Mouse (Mus musculus) kidney, embryonic 16.5 days (tissue): ENCODE data around the gene Smarcal1. TPM values are rescaled to one million over a fixed set of nuclear protein-coding genes. Genes with fewer than 3 reads are reported as not detected.

ENCODE experiments used
- ATAC-seq: fragments of 200-750 bp; cut with Nextera tagmentation; 2 replicates; pipeline ENCODE4 v1.8.0; 2017; ENCODE audit warnings: moderate TSS enrichment; ENCODE audit not compliant: low FRiP score, low TSS enrichment
- H3K27ac ChIP-seq: fragments of 300-500 bp; sonication (generic); 2 replicates; pipeline ENCODE4 v1.5.1; 2014; ENCODE audit warnings: low read length
- H3K27me3 ChIP-seq: fragments of 300-500 bp; sonication (generic); 2 replicates; pipeline ENCODE4 v1.6.1; 2014; ENCODE audit warnings: low read length, control low read depth, mixed read lengths; ENCODE audit not compliant: insufficient read depth
- H3K36me3 ChIP-seq: fragments of 300-500 bp; sonication (generic); 2 replicates; pipeline ENCODE4 v1.6.1; 2014; ENCODE audit warnings: low read length, control low read depth, mixed read lengths; ENCODE audit not compliant: insufficient read depth
- H3K4me1 ChIP-seq: fragments of 300-500 bp; sonication (generic); 2 replicates; pipeline ENCODE4 v1.6.1; 2014; ENCODE audit warnings: low read length, control low read depth, mixed read lengths; ENCODE audit not compliant: insufficient read depth
- H3K4me2 ChIP-seq: fragments of 300-500 bp; sonication (generic); replicated peaks from 2 replicates; pipeline ENCODE4 v1.6.1; 2014; ENCODE audit warnings: low read depth, low read length
- H3K4me3 ChIP-seq: fragments of 300-500 bp; sonication (generic); 2 replicates; pipeline ENCODE4 v1.5.1; 2014; ENCODE audit warnings: mild to moderate bottlenecking, low read length
- H3K9ac ChIP-seq: fragments of 300-500 bp; sonication (generic); replicated peaks from 2 replicates; pipeline ENCODE4 v1.6.1; 2014; ENCODE audit warnings: low read length
- H3K9me3 ChIP-seq: fragments of 300-500 bp; sonication (generic); 2 replicates; pipeline ENCODE4 v1.6.1; 2016; ENCODE audit warnings: low read length, control low read depth
- WGBS: fragments of 180-500 bp; shearing (Covaris S2); extraction: QIAGEN DNeasy Blood & Tissue Kit; methylation state at CpG from one replicate; pipeline ENCODE4 v1.1.7; 2014; 5-methylcytosine and 5-hydroxymethylcytosine counted together
- polyA plus RNA-seq: library from polyadenylated mRNA; unstranded; fragments of >200 nt; fragmentation: Nextera tagmentation; extraction: Ambion mirVana; gene quantifications from 2 replicates; pipeline ENCODE4 v1.2.1, GENCODE M21; 2015

Gene Smarcal1
- polyA plus RNA-seq = 26.2 and 27.5 TPM in 2 replicates

DNA sequence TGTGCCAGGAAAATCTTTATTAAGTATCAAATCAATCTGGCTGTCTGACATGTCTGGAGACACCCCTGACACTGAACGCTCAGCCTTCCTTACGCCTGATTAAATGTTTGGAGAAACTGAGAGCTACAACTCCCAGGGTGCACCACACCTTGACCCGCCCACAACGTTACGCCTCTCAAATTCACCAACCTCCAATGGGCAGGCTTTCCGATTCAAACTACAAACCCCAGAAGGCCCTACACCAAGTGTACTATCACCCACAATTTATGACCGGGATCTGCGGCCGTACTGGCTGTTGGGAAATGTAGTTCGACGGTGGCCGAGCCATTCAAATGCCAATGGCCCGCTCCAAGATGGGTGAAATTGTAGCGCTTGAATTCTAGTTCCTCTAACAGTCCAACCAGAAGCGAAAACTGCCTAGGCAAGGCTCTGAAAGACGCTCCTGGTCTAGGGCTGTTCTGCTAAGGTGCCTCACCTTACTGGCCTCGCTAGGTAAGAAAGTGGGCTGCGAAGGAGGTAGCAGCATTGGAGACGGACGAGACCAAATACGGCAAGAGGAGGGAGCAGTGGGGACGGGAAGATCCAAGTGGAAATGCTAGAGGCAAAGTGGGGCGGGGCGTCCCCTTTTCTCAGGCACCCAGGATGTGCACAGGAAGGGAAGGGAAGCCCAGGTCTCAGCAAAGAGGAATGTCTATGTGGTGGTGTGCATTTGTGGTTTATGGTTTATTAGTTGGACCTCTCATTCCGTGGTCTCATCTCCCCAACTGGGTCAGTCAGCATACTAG lies at the start of gene Smarcal1:
TSS of gene Smarcal1 (plus strand) at position 305 of the 785 bp plus-strand sequence.
- H3K27ac ChIP-seq = peak within 1 kb of the TSS; percentile 86
- WGBS = under 1% methylated on average over 25 of the region's 25 CpGs
- H3K9me3 ChIP-seq = no peaks in the 10 kb centered on the region
- peak within 1 kb of the TSS; percentile 79 for H3K4me3 ChIP-seq
- H3K9ac ChIP-seq = peak within 1 kb of the TSS; percentile 81
- peak within 1 kb of the TSS; percentile 62 for H3K4me2 ChIP-seq
- ATAC-seq = peak; percentile 99
- no peaks in the 10 kb centered on the region for H3K27me3 ChIP-seq
- H3K4me1 ChIP-seq = no peaks in the 10 kb centered on the region; the same call in 1 of the 2 replicates
- H3K36me3 ChIP-seq = peaks cover 22% of the 10 kb centered on the region

DNA sequence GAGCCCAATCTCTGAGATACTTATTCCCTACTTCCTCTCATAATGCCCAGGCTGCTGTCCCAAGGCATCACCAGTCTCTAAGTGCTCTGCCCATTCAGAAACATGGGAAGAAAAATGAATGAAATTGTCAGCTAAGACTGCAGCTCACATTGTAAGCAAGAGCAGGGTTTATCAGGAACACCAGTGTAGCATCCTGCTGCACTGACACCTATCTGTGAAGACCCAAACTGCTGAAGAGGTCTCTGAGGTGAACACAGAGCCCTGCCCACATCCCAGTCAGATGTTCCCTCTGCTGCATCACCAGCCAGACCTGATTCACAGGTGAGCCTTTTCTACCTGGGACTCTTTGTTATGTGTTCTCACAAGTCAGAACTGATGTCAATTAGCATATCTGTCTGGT lies 49.6 kb upstream of the Smarcal1 start:
- no peak overlapping the region for H3K27ac ChIP-seq
- peaks cover 46% of the 10 kb centered on the region for H3K27me3 ChIP-seq
- H3K4me1 ChIP-seq = peaks cover 11% of the 10 kb centered on the region
- H3K4me3 ChIP-seq = no peak overlapping the region
- no peak for ATAC-seq
- H3K4me2 ChIP-seq = no peak overlapping the region
- no peaks in the 10 kb centered on the region for H3K36me3 ChIP-seq
- H3K9ac ChIP-seq = no peak overlapping the region
- no peaks in the 10 kb centered on the region for H3K9me3 ChIP-seq

DNA sequence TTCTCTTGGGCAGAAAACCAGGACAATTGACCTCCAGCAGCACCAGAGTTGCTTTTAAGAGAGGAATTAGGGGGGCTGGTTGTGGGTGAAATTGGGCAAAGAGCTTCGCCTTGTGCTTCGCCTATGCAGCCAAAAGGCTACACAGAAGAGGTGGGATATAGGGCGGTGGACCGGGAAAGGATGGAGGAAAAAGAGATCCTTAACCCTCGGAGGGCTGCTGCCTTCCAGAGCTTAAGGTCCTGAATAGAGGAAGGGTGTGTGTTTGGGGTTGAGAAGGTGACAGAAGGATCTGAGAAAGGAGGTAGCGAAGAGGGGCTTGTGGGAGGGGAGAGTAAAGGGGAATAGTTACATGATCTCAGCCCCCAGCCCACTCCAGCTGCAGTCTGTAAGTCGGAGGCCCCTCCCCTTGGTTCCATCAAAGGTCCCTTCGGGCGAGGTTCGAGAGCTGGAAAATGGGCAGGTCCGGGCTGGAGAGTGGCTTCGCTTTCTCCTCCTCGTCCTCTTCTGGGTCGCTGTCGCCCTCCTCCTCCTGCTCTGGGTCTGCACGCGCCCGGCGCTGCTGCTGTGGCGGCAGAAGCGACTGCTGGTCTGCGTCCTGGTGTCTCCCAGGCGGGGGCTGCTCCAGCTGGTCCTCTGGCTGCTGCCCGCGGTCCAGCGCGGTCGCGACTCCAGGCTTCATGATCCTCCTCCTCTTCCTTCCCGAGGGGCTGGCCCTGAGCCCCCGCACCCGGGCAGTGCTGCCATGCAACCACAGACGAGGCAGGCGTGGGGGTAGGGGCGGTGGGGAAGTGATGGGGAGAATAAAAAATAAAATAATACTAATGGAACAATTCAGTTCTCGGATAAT lies 47.1 kb upstream of the Smarcal1 start:
- no peaks in the 10 kb centered on the region for H3K9me3 ChIP-seq
- no peak overlapping the region for H3K27ac ChIP-seq
- ATAC-seq = peak; percentile 66; the same call in 1 of the 2 replicates
- peak overlapping the region; percentile 36 for H3K4me3 ChIP-seq
- H3K36me3 ChIP-seq = no peaks in the 10 kb centered on the region
- peaks cover 43% of the 10 kb centered on the region for H3K27me3 ChIP-seq
- 1% methylated on average over 36 of the region's 36 CpGs for WGBS
- H3K4me1 ChIP-seq = peaks cover 11% of the 10 kb centered on the region
- H3K9ac ChIP-seq = no peak overlapping the region
- H3K4me2 ChIP-seq = peak overlapping the region; percentile 59

DNA sequence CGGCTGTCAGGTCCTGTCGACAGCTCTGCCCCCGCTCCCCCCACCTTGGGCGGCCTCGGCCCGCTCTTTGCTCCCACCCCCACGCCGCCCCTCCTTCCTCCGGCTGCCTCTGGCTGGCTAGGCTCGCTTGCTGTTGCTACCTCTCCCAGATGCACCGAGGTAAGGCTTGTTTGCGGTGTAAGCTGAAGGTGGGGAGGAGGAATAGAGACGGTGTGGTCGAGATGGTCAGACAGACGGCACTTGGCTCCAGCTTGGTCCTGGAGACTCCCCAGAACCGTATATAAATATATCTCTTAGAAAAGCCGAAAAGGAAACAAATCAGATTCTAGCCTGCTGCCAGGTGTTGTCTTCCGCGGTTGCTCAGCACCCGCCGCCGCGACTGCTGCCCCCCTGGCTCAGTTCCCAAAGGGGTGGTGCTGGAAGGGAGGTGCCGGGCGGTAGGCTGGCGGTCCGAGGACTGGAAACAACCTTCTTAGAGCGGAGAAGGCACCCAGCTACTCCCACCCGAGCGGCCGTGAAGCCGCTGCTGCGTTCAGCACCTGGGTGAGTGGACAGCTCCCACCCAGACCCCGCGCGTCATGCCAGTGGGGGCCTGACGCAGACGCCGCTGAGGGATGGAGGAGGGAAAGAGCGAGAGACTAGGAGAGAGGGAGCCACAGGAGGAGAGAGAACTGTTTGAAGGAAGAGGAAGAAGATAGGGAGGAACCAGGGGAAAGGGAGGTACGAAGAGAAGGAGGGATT lies 46.3 kb upstream of the Smarcal1 start, which contains the start of gene March4:
TSS of gene March4 (minus strand) at position 320 of the 741 bp plus-strand sequence.
- Histone ChIP-seq H3K4me1 (peaks cover 11% of the 10 kb centered on the region), H3K9me3 (no peaks in the 10 kb centered on the region), H3K4me2 (peak within 1 kb of the TSS; percentile 59), H3K36me3 (no peaks in the 10 kb centered on the region), H3K27ac (no peak within 1 kb of the TSS), H3K4me3 (peak within 1 kb of the TSS; percentile 36), H3K9ac (no peak within 1 kb of the TSS), H3K27me3 (peaks cover 40% of the 10 kb centered on the region)
- WGBS = under 1% methylated on average over 41 of the region's 41 CpGs
- ATAC-seq = peak; percentile 83

DNA sequence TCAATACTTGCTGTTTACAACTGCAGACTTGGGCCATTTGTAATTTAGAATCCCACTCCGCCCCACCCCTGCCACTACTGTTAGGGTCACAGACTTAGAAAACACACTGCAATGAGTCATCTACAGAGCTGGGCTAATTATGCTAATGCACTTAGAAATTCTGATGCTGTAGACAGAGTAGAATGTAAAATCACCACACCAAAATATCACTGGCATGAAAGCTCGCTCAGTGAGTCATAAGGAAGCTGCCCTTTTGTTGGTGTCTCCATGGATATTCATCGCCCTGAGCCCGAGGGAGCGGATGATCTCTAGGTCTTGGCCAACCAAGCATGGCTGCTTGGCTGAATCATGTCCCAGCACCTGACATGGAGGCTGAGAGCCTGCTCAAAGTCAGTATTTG lies 44.8 kb upstream of the Smarcal1 start:
- 72% methylated on average over 5 of the region's 5 CpGs for WGBS
- H3K27me3 ChIP-seq = peaks cover 38% of the 10 kb centered on the region
- no peaks in the 10 kb centered on the region for H3K36me3 ChIP-seq
- no peak overlapping the region for H3K27ac ChIP-seq
- H3K4me2 ChIP-seq = no peak overlapping the region
- H3K4me3 ChIP-seq = no peak overlapping the region
- H3K9ac ChIP-seq = no peak overlapping the region
- no peaks in the 10 kb centered on the region for H3K9me3 ChIP-seq
- H3K4me1 ChIP-seq = peaks cover 11% of the 10 kb centered on the region
- ATAC-seq = no peak

DNA sequence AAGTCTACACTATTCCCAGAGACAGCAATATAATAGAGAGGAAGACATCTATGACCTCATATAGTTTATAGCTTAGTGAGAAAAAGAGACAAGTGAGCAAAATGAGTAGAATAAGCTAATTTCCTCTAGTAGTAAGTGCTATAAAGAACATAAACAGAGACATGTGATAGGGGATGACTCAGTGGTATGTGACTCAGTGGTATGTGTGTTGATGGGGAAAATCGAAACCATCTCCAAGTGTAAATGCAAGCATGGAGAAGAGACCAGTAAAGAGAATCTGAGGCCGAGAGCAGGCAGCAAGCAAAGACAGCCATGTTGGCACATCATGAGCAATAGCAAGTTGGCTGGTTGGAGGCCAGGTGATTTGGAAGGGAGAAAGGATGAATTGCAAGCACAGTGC lies 32.7 kb upstream of the Smarcal1 start:
- H3K27me3 ChIP-seq = no peaks in the 10 kb centered on the region
- no peak for ATAC-seq
- WGBS = 73% methylated on average over 2 of the region's 2 CpGs

DNA sequence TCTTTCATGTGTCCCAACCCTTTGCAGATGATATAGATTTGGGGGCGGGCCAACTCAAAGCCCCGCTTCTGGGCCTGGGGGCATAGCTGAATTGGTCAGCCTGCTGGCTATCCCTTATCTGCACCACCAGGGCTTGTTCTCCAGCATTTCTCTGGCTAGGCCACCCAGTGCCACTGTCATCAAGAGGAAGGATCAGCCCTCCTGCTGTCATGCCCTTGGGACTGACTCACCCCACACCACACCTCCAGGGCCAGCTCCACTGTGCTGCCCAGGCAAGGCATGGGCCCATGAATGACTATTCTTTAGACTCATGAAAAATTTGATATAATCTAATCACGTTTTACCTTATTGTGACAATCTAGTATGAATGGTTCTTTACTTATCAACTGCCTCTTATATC lies 26.6 kb upstream of the Smarcal1 start:
- no peaks in the 10 kb centered on the region for H3K9me3 ChIP-seq
- no peaks in the 10 kb centered on the region for H3K4me1 ChIP-seq
- no peak overlapping the region for H3K9ac ChIP-seq
- ATAC-seq = no peak
- H3K4me2 ChIP-seq = no peak overlapping the region
- H3K36me3 ChIP-seq = no peaks in the 10 kb centered on the region
- no peak overlapping the region for H3K27ac ChIP-seq
- H3K27me3 ChIP-seq = no peaks in the 10 kb centered on the region
- WGBS = 87% methylated on average over 3 of the region's 3 CpGs
- no peak overlapping the region for H3K4me3 ChIP-seq

More for the DNA sequence above, 32.7 kb upstream of the Smarcal1 start:
- Histone ChIP-seq H3K4me1 (no peaks in the 10 kb centered on the region), H3K9ac (no peak overlapping the region), H3K4me2 (no peak overlapping the region), H3K4me3 (no peak overlapping the region), H3K27ac (no peak overlapping the region), H3K36me3 (no peaks in the 10 kb centered on the region), H3K9me3 (no peaks in the 10 kb centered on the region)

DNA sequence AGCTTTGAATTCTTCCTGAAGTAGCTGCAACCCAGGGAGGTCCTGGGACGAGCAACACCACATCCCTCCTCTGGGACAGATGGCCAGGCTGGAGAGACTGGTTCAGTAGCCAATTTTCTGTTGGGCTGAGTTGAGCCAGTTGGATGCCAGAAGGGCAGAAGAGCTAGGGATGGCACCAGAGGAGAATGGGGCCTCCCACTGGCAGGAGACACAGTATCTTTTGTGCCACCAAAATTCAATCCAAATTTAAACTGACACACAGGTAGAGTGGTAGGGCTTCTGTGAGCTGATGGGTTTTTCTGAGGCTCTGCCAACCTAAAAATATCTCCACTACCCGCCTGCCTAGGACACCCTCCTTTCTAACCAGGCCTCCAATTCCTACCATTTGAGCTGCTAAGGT lies 24.4 kb upstream of the Smarcal1 start:
- Histone ChIP-seq H3K27me3 (no peaks in the 10 kb centered on the region), H3K4me2 (no peak overlapping the region), H3K27ac (no peak overlapping the region), H3K9me3 (no peaks in the 10 kb centered on the region), H3K4me1 (no peaks in the 10 kb centered on the region), H3K9ac (no peak overlapping the region), H3K4me3 (no peak overlapping the region), H3K36me3 (no peaks in the 10 kb centered on the region)
- 67% methylated on average over 2 of the region's 2 CpGs for WGBS
- ATAC-seq = no peak

DNA sequence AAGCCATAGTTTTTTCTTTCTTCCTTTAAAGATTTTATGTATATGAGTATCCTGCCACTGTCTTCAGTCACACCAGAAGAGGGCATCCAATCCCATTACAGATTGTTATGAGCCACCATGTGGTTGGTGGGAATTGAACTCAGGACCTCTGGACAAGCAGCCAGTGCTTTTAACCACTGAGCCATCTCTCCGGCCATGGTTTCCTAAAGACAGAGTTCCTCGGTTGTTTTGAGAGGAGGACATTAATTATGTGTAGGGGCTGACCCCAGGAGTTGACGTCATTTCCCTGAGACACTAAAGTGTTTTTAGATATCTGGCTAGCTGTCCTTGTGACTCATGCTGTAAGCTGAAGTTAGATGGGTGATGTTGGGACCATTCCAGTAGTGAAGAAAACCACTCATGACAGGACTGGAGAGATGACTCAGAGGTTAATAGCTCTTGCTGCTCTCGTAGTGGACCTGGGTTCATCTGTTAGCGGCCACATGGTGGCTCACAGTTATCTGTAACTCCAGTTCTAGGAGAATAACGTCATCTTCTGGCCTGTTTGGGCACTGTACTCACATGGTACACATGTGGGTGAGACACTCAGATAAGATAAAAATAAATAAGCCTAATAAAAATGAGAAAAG lies 18.6 kb upstream of the Smarcal1 start:
- no peak overlapping the region for H3K27ac ChIP-seq
- H3K4me3 ChIP-seq = no peak overlapping the region
- H3K36me3 ChIP-seq = no peaks in the 10 kb centered on the region
- 61% methylated on average over 6 of the region's 6 CpGs for WGBS
- no peaks in the 10 kb centered on the region for H3K27me3 ChIP-seq
- no peak for ATAC-seq
- no peaks in the 10 kb centered on the region for H3K9me3 ChIP-seq
- H3K4me1 ChIP-seq = no peaks in the 10 kb centered on the region
- no peak overlapping the region for H3K4me2 ChIP-seq
- no peak overlapping the region for H3K9ac ChIP-seq
